Mouse (Mus musculus): ENCODE data around the gene Lars2.

Gene Lars2

GRCm38 (mm10) chr9:123506270-123507146 lies 139.8 kb downstream of the Lars2 start:
- DNase-seq (ENCODE audit: low spot score in 2 of 2): no peak

- DNase-seq (ENCODE audit: low spot score in 2 of 2): no peak
Observed at GRCm38 (mm10) chr9:123507380-123507779, 140.7 kb downstream of the Lars2 start.

- no peak for DNase-seq (ENCODE audit: low spot score in 2 of 2)
Observed at GRCm38 (mm10) chr9:123508986-123509385, 142.3 kb downstream of the Lars2 start.

GRCm38 (mm10) chr9:123509638-123510604 lies 143.2 kb downstream of the Lars2 start:
- DNase-seq (ENCODE audit: low spot score in 2 of 2): peak in 1 of 2 experiments; percentile 61

- DNase-seq (ENCODE audit: low spot score in 2 of 2): no peak
Observed at GRCm38 (mm10) chr9:123510926-123511325, 144.2 kb downstream of the Lars2 start.

All from right cerebral cortex, postnatal 10 days (tissue).